Mouse (Mus musculus) MEL (cell line): Measurements from ENCODE around the gene Arrb1. TPM values are rescaled to one million over a fixed set of nuclear protein-coding genes. Genes with fewer than 3 reads are reported as not detected.

Experiments used
- DNase-seq: peaks from one replicate; pipeline ENCODE4 v3.0.0; 2011; ENCODE audit warnings: low read depth, low spot score
- H3K27ac ChIP-seq: 2 replicates; pipeline ENCODE4 v1.5.1; 2012; ENCODE audit warnings: low read depth, mild to moderate bottlenecking, control low read depth, low read length, moderate library complexity; ENCODE audit not compliant: control insufficient read depth
- H3K27me3 ChIP-seq, 2 experiments: fragments of 150-350 bp in 1 of 2; sonication (generic) in 1 of 2; 2 replicates each; pipeline ENCODE4 v1.6.1; 2012; ENCODE audit warnings: low read length in 2 of 2, mild to moderate bottlenecking in 2 of 2, improper control_type of control experiment in 1 of 2, moderate library complexity in 1 of 2; ENCODE audit not compliant: insufficient read depth in 2 of 2, control insufficient read depth in 1 of 2
- H3K36me3 ChIP-seq, 2 experiments: 2 replicates each; pipeline ENCODE4 v1.6.1; 2012 to 2014; ENCODE audit warnings: low read length in 2 of 2, improper control_type of control experiment in 1 of 2, inconsistent platforms in 1 of 2, mild to moderate bottlenecking in 1 of 2; ENCODE audit not compliant: insufficient read depth in 2 of 2, control insufficient read depth in 1 of 2
- H3K4me1 ChIP-seq, 2 experiments: fragments of 150-350 bp in 1 of 2; sonication (generic) in 1 of 2; 2 replicates each; pipeline ENCODE4 v1.6.1; 2012; ENCODE audit warnings: low read length in 2 of 2, improper control_type of control experiment in 1 of 2, mild to moderate bottlenecking in 1 of 2; ENCODE audit not compliant: insufficient read depth in 2 of 2, control insufficient read depth in 1 of 2
- H3K4me3 ChIP-seq, 2 experiments: fragments of 150-350 bp in 1 of 2; sonication (generic) in 1 of 2; 2 replicates each; pipeline ENCODE4 v1.5.1; 2012; ENCODE audit warnings: low read depth in 2 of 2, low read length in 2 of 2, mild to moderate bottlenecking in 2 of 2, moderate library complexity in 2 of 2, control low read depth in 1 of 2, improper control_type of control experiment in 1 of 2; ENCODE audit not compliant: control insufficient read depth in 1 of 2, insufficient read depth in 1 of 2
- H3K79me2 ChIP-seq: 2 replicates; pipeline ENCODE4 v1.6.1; 2012; ENCODE audit warnings: mild to moderate bottlenecking, low read length, moderate library complexity; ENCODE audit not compliant: control insufficient read depth, poor library complexity, insufficient read depth
- H3K9ac ChIP-seq: 2 replicates; pipeline ENCODE4 v1.6.1; 2012; ENCODE audit warnings: low read depth, mild to moderate bottlenecking, control low read depth, low read length, moderate library complexity; ENCODE audit not compliant: control insufficient read depth, poor library complexity, severe bottlenecking
- H3K9me3 ChIP-seq: fragments of 150-350 bp; sonication (generic); replicated peaks from 2 replicates; pipeline ENCODE4 v1.6.1; 2012; ENCODE audit warnings: mild to moderate bottlenecking, low read length, improper control_type of control experiment, moderate library complexity; ENCODE audit not compliant: insufficient read depth
- BHLHE40 ChIP-seq: IDR thresholded peaks from 2 replicates; pipeline ENCODE4 v1.6.1; 2012; ENCODE audit warnings: low read depth, mild to moderate bottlenecking, inconsistent platforms, low read length, improper control_type of control experiment, borderline replicate concordance
- CHD1 ChIP-seq: IDR thresholded peaks from 2 replicates; pipeline ENCODE4 v1.6.1; 2012; ENCODE audit warnings: low read depth, mild to moderate bottlenecking, inconsistent platforms, low read length, improper control_type of control experiment
- CTCF ChIP-seq, 3 experiments: IDR thresholded peaks in 2 of 3; conservative IDR thresholded peaks in 1 of 3; 2 replicates each; pipeline ENCODE4 v1.5.1; 2011 to 2012; ENCODE audit warnings: low read length in 3 of 3, low read depth in 2 of 3, mild to moderate bottlenecking in 2 of 3, improper control_type of control experiment in 1 of 3, inconsistent platforms in 1 of 3, mixed read lengths in 1 of 3, moderate library complexity in 1 of 3; ENCODE audit not compliant: control insufficient read depth in 1 of 3, insufficient read depth in 1 of 3, poor library complexity in 1 of 3, severe bottlenecking in 1 of 3
- E2F4 ChIP-seq: IDR thresholded peaks from 2 replicates; pipeline ENCODE4 v1.6.1; 2011; ENCODE audit warnings: low read depth, low read length, improper control_type of control experiment, borderline replicate concordance
- ELF1 ChIP-seq: IDR thresholded peaks from 2 replicates; pipeline ENCODE4 v1.6.1; 2014; ENCODE audit warnings: low read depth, mild to moderate bottlenecking, inconsistent platforms, low read length, improper control_type of control experiment, moderate library complexity
- EP300 ChIP-seq, 2 experiments: IDR thresholded peaks; 2 replicates each; pipeline ENCODE4 v1.6.1; 2011; ENCODE audit warnings: improper control_type of control experiment in 2 of 2, low read length in 2 of 2, low read depth in 1 of 2, mild to moderate bottlenecking in 1 of 2
- GABPA ChIP-seq: IDR thresholded peaks from 2 replicates; pipeline ENCODE4 v1.6.1; 2012; ENCODE audit warnings: low read depth, mild to moderate bottlenecking, inconsistent platforms, low read length, improper control_type of control experiment, moderate library complexity
- GATA1 ChIP-seq: IDR thresholded peaks from 2 replicates; pipeline ENCODE4 v1.6.1; 2011; ENCODE audit warnings: low read depth, low read length, improper control_type of control experiment
- JUND ChIP-seq: IDR thresholded peaks from 2 replicates; pipeline ENCODE4 v1.6.1; 2011; ENCODE audit warnings: low read depth, mild to moderate bottlenecking, improper control_type of control experiment, low read length
- KAT2A ChIP-seq: conservative IDR thresholded peaks from 2 replicates; pipeline ENCODE4 v1.6.1; 2012; ENCODE audit warnings: low read depth, low read length, improper control_type of control experiment, inconsistent platforms
- MAFK ChIP-seq: IDR thresholded peaks from 2 replicates; pipeline ENCODE4 v1.6.1; 2011; ENCODE audit warnings: low read depth, mild to moderate bottlenecking, low read length, improper control_type of control experiment, borderline replicate concordance
- MEF2A ChIP-seq: IDR thresholded peaks from 2 replicates; pipeline ENCODE4 v1.6.1; 2014; ENCODE audit warnings: low read depth, mild to moderate bottlenecking, inconsistent platforms, low read length, improper control_type of control experiment; ENCODE audit not compliant: poor library complexity, insufficient replicate concordance, severe bottlenecking; ENCODE audit errors: extremely low read depth
- MXI1 ChIP-seq: IDR thresholded peaks from 2 replicates; pipeline ENCODE4 v1.6.1; 2011; ENCODE audit warnings: mild to moderate bottlenecking, low read depth, low read length, improper control_type of control experiment
- MYB ChIP-seq: IDR thresholded peaks from 2 replicates; pipeline ENCODE4 v1.6.1; 2011; ENCODE audit warnings: mild to moderate bottlenecking, low read depth, low read length, improper control_type of control experiment
- NELFE ChIP-seq: IDR thresholded peaks from 2 replicates; pipeline ENCODE4 v1.6.1; 2011; ENCODE audit warnings: low read depth, low read length, improper control_type of control experiment
- NRF1 ChIP-seq: IDR thresholded peaks from 2 replicates; pipeline ENCODE4 v1.6.1; 2014; ENCODE audit warnings: low read depth, mild to moderate bottlenecking, inconsistent platforms, low read length, improper control_type of control experiment, moderate library complexity; ENCODE audit not compliant: poor library complexity, insufficient read depth, severe bottlenecking
- POLR2A ChIP-seq, 2 experiments: IDR thresholded peaks; 2 replicates each; pipeline ENCODE4 v1.6.1; 2011 to 2012; ENCODE audit warnings: low read length in 2 of 2, mild to moderate bottlenecking in 2 of 2, control low read depth in 1 of 2, improper control_type of control experiment in 1 of 2, low read depth in 1 of 2, moderate library complexity in 1 of 2; ENCODE audit not compliant: control insufficient read depth in 1 of 2, insufficient read depth in 1 of 2, poor library complexity in 1 of 2
- POLR2AphosphoS2 ChIP-seq: IDR thresholded peaks from 2 replicates; pipeline ENCODE4 v1.6.1; 2011; ENCODE audit warnings: low read length, improper control_type of control experiment
- POLR2AphosphoS5 ChIP-seq: IDR thresholded peaks from 2 replicates; pipeline ENCODE4 v1.6.1; 2012; ENCODE audit warnings: low read depth, borderline replicate concordance, mild to moderate bottlenecking, inconsistent platforms, low read length, moderate library complexity, mixed read lengths
- RAD21 ChIP-seq: IDR thresholded peaks from 2 replicates; pipeline ENCODE4 v1.6.1; 2011; ENCODE audit warnings: mild to moderate bottlenecking, low read depth, low read length, improper control_type of control experiment
- RCOR1 ChIP-seq: IDR thresholded peaks from 2 replicates; pipeline ENCODE4 v1.6.1; 2012; ENCODE audit warnings: low read depth, mild to moderate bottlenecking, inconsistent platforms, low read length, improper control_type of control experiment
- TAL1 ChIP-seq: IDR thresholded peaks from 2 replicates; pipeline ENCODE4 v1.6.1; 2012; ENCODE audit warnings: mild to moderate bottlenecking, inconsistent platforms, low read length, moderate library complexity, mixed read lengths
- TBP ChIP-seq: IDR thresholded peaks from 2 replicates; pipeline ENCODE4 v1.8.0; 2011; ENCODE audit warnings: low read depth, low read length, improper control_type of control experiment
- TCF12 ChIP-seq: IDR thresholded peaks from 2 replicates; pipeline ENCODE4 v1.6.1; 2014; ENCODE audit warnings: low read depth, mild to moderate bottlenecking, inconsistent platforms, low read length, improper control_type of control experiment, moderate library complexity
- UBTF ChIP-seq: IDR thresholded peaks from 2 replicates; pipeline ENCODE4 v1.6.1; 2012; ENCODE audit warnings: low read depth, mild to moderate bottlenecking, inconsistent platforms, low read length, improper control_type of control experiment, moderate library complexity, borderline replicate concordance; ENCODE audit not compliant: insufficient read depth
- USF1 ChIP-seq: IDR thresholded peaks from 2 replicates; pipeline ENCODE4 v1.6.1; 2014; ENCODE audit warnings: low read depth, mild to moderate bottlenecking, inconsistent platforms, low read length, improper control_type of control experiment, moderate library complexity
- USF2 ChIP-seq, 2 experiments: IDR thresholded peaks; 2 replicates each; pipeline ENCODE4 v1.6.1; 2011 to 2012; ENCODE audit warnings: improper control_type of control experiment in 2 of 2, low read length in 2 of 2, borderline replicate concordance in 1 of 2, inconsistent platforms in 1 of 2, low read depth in 1 of 2, mild to moderate bottlenecking in 1 of 2; ENCODE audit not compliant: insufficient read depth in 1 of 2
- ZC3H11A ChIP-seq: IDR thresholded peaks from 2 replicates; pipeline ENCODE4 v1.6.1; 2012; ENCODE audit warnings: low read depth, mild to moderate bottlenecking, inconsistent platforms, low read length, improper control_type of control experiment
- ZMIZ1 ChIP-seq: IDR thresholded peaks from 2 replicates; pipeline ENCODE4 v1.6.1; 2012; ENCODE audit warnings: low read depth, mild to moderate bottlenecking, inconsistent platforms, low read length, improper control_type of control experiment, moderate library complexity
- ZNF384 ChIP-seq: IDR thresholded peaks from 2 replicates; pipeline ENCODE4 v1.6.1; 2012; ENCODE audit warnings: low read depth, mild to moderate bottlenecking, inconsistent platforms, low read length, improper control_type of control experiment
- polyA plus RNA-seq, 2 experiments: library from polyadenylated mRNA; stranded (reverse) in 1 of 2; unstranded in 1 of 2; fragments of >175 nt in 1 of 2; fragments of >200 nt in 1 of 2; gene quantifications; 2 replicates each; pipeline versions ENCODE4 v1.2.1 to v1.2.4; 2012; ENCODE audit warnings: low replicate concordance in 2 of 2, low read depth in 1 of 2; ENCODE audit not compliant: insufficient read length in 2 of 2, insufficient read depth in 1 of 2, missing spikeins in 1 of 2
- total RNA-seq: library from RNA; depleted of rRNA; stranded (reverse); fragments of 300-350 nt; gene quantifications from 2 replicates; pipeline ENCODE4 v1.2.3, GENCODE M21; 2012

The Arrb1 gene
- total and polyA plus RNA-seq, 3 experiments, result 27.0 to 67.7 (median 62.7) TPM

DNA sequence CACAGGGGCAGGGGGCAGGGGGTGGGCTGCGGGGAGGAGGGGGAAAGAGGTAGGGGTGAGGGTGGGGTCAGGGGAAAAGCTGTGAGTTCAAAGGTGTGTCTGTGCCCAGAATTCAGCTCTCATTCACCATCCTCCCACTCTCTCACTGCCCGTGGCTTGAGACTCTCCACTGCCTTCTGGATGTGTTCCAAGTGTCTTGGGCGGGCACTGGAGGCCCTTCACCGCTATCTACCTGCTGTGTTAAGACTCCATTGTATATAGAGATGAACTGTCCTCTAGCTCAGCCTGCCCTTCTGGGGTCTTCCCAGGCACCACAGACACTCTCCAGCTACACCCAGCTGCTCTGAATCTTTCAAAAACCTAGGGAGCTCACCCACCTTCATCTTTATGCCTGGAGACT, 38.1 kb downstream of the Arrb1 start:
- H3K4me1 ChIP-seq, result no peaks in the 10 kb centered on the region
- no peak for DNase-seq
- TF ChIP-seq MEF2A, result no peak
- TF ChIP-seq CHD1, result no peak
- TF ChIP-seq MXI1, result no peak
- TF ChIP-seq EP300 (IDR thresholded peaks at IDR 0.05; ENCODE audit: low read depth in 1 of 2, low read length in 2 of 2), result no peak
- no peak for TF ChIP-seq JUND
- TF ChIP-seq GABPA, result no peak
- no peak for TF ChIP-seq TBP
- no peak for TF ChIP-seq MAFK
- TF ChIP-seq POLR2AphosphoS2, result no peak
- no peak for TF ChIP-seq NELFE
- no peaks in the 10 kb centered on the region; the same call in 1 of the 2 replicates for H3K79me2 ChIP-seq
- no peaks in the 10 kb centered on the region for H3K27me3 ChIP-seq
- no peak overlapping the region for H3K27ac ChIP-seq
- H3K9ac ChIP-seq, result no peak overlapping the region
- H3K36me3 ChIP-seq, result no peaks in the 10 kb centered on the region; a peak in 2 of 4 replicates
- no peaks in the 10 kb centered on the region for H3K9me3 ChIP-seq
- no peak overlapping the region for H3K4me3 ChIP-seq

DNA sequence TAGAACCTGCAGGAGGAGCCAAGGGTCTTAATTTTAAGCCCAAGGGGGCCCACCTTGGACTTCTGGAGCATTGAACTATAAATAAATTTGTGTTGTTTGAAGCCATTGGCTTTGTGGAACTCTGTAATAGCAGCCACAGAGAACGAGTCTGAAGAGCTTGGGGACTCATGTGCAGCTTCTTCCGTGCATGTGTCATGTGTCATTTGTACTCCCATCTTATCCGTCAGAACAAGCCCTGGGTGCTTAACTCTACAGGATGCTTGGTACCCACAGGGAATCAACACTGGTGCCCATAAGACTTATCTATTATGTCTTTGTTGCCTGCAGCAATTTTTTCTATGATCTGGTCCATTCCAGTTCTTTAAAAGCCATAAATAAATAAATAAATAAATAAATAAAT, 43.0 kb downstream of the Arrb1 start:
- Histone ChIP-seq H3K4me1 (no peaks in the 10 kb centered on the region), H3K9ac (no peak overlapping the region), H3K9me3 (no peaks in the 10 kb centered on the region), H3K27me3 (no peaks in the 10 kb centered on the region), H3K27ac (no peak overlapping the region), H3K79me2 (no peaks in the 10 kb centered on the region), H3K36me3 (no peaks in the 10 kb centered on the region; a peak in 2 of 4 replicates), H3K4me3 (no peak overlapping the region)
- DNase-seq, result peak; percentile 56
- TF ChIP-seq RCOR1 (no peak), TBP (no peak), USF2 (IDR thresholded peaks at IDR 0.05; ENCODE audit: borderline replicate concordance in 1 of 2, insufficient read depth in 1 of 2, low read depth in 1 of 2, low read length in 2 of 2) (no peak), EP300 (IDR thresholded peaks at IDR 0.05; ENCODE audit: low read depth in 1 of 2, low read length in 2 of 2) (peak in 1 of 2 experiments; percentile 50; a peak in 1 of 4 replicates), USF1 (no peak; the same call in 1 of the 2 replicates), TAL1 (peak; percentile 19; the same call in 1 of the 2 replicates), POLR2A (IDR thresholded peaks at IDR 0.05; ENCODE audit: control insufficient read depth in 1 of 2, insufficient read depth in 1 of 2, low read depth in 1 of 2, low read length in 2 of 2, poor library complexity in 1 of 2) (no peak), UBTF (no peak), GATA1 (peak; percentile 43; the same call in 1 of the 2 replicates), CTCF (IDR thresholded peaks at IDR 0.05 in 2 of 3, conservative IDR thresholded peaks at IDR 0.05 in 1 of 3; ENCODE audit: control insufficient read depth in 1 of 3, insufficient read depth in 1 of 3, low read depth in 2 of 3, low read length in 3 of 3, poor library complexity in 1 of 3, severe bottlenecking in 1 of 3) (no peak), NRF1 (no peak), ZC3H11A (no peak), TCF12 (peak; percentile 32; the same call in 1 of the 2 replicates), MYB (no peak), ZNF384 (no peak), MXI1 (peak; percentile 78; the same call in 1 of the 2 replicates), POLR2AphosphoS5 (no peak), ZMIZ1 (no peak), KAT2A (no peak), E2F4 (no peak), RAD21 (no peak), NELFE (no peak), ELF1 (no peak), POLR2AphosphoS2 (no peak), MAFK (no peak), BHLHE40 (no peak), JUND (no peak)
